Mouse (Mus musculus) forebrain, embryonic 14.5 days (tissue): Measurements from ENCODE around the gene Parvg. TPM values are rescaled to one million over a fixed set of nuclear protein-coding genes. Genes with fewer than 3 reads are reported as not detected.
"Not testable (repeated sequence)": the region's sequence is repeated elsewhere in the genome, so short reads cannot be mapped to it uniquely, and the experiment has no call there.

ENCODE experiments used
- ATAC-seq: fragments of 200-750 bp; cut with Nextera tagmentation; 2 replicates; pipeline ENCODE4 v1.8.0; 2017; ENCODE audit warnings: mild to moderate bottlenecking, moderate library complexity
- DNase-seq: peaks from one replicate; pipeline ENCODE4 v3.0.0-alpha.2; 2015; ENCODE audit warnings: low spot score
- H3K27ac ChIP-seq: fragments of 300-500 bp; sonication (generic); 2 replicates; pipeline ENCODE4 v1.5.1; 2014; ENCODE audit warnings: low read depth, mild to moderate bottlenecking, control low read depth, low read length, moderate library complexity
- H3K27me3 ChIP-seq: fragments of 300-500 bp; sonication (generic); replicated peaks from 2 replicates; pipeline ENCODE4 v1.6.1; 2014; ENCODE audit warnings: low read length, control low read depth, mixed read lengths; ENCODE audit not compliant: control insufficient read depth, insufficient read depth
- H3K36me3 ChIP-seq: fragments of 300-500 bp; sonication (generic); 2 replicates; pipeline ENCODE4 v1.6.1; 2014; ENCODE audit warnings: low read length, control low read depth; ENCODE audit not compliant: control insufficient read depth, insufficient read depth
- H3K4me1 ChIP-seq: fragments of 300-500 bp; sonication (generic); 2 replicates; pipeline ENCODE4 v1.6.1; 2014; ENCODE audit warnings: antibody characterized with exemption, low read length, control low read depth; ENCODE audit not compliant: control insufficient read depth, insufficient read depth
- H3K4me2 ChIP-seq: fragments of 300-500 bp; sonication (generic); 2 replicates; pipeline ENCODE4 v1.6.1; 2014; ENCODE audit warnings: mild to moderate bottlenecking, control low read depth, low read length
- H3K4me3 ChIP-seq: fragments of 300-500 bp; sonication (generic); 2 replicates; pipeline ENCODE4 v1.5.1; 2014; ENCODE audit warnings: low read depth, low read length, control low read depth
- H3K9ac ChIP-seq: fragments of 300-500 bp; sonication (generic); 2 replicates; pipeline ENCODE4 v1.6.1; 2014; ENCODE audit warnings: mild to moderate bottlenecking, low read length, control low read depth, moderate library complexity
- H3K9me3 ChIP-seq: fragments of 300-500 bp; sonication (generic); replicated peaks from 2 replicates; pipeline ENCODE4 v1.6.1; 2016; ENCODE audit warnings: low read length, control low read depth, mixed read lengths; ENCODE audit not compliant: control insufficient read depth
- WGBS: fragments of 180-500 bp; shearing (Covaris S2); extraction: QIAGEN DNeasy Blood & Tissue Kit; methylation state at CpG from one replicate; pipeline ENCODE4 v1.1.7; 2014; 5-methylcytosine and 5-hydroxymethylcytosine counted together
- polyA plus RNA-seq: library from polyadenylated mRNA; unstranded; fragments of >200 nt; fragmentation: Nextera tagmentation; extraction: Ambion mirVana; gene quantifications from 2 replicates; pipeline ENCODE4 v1.2.1, GENCODE M21; 2014

The Parvg gene
- polyA plus RNA-seq, 1 experiment from 2014 or later: 0.90 TPM

GRCm38 (mm10) chr15:84285453-84285852 is 38.4 kb upstream of the Parvg start:
- Histone ChIP-seq H3K27me3 (no peaks in the 10 kb centered on the region), H3K4me1 (no peaks in the 10 kb centered on the region), H3K36me3 (no peaks in the 10 kb centered on the region), H3K27ac (no peak overlapping the region), H3K9ac (no peak overlapping the region), H3K4me3 (no peak overlapping the region), H3K9me3 (no peaks in the 10 kb centered on the region), H3K4me2 (no peak overlapping the region)
- no peak for ATAC-seq
- WGBS: 83% methylated on average over 7 of the region's 7 CpGs
- no peak for DNase-seq

- not testable (repeated sequence) for H3K4me3 ChIP-seq, H3K9me3 ChIP-seq, ATAC-seq, H3K36me3 ChIP-seq, H3K9ac ChIP-seq, H3K4me2 ChIP-seq, DNase-seq, H3K27me3 ChIP-seq, H3K4me1 ChIP-seq, H3K27ac ChIP-seq
- WGBS: 86% methylated on average over 1 of the region's 1 CpGs
Measured at GRCm38 (mm10) chr15:84288953-84289352, 34.9 kb upstream of the Parvg start.

GRCm38 (mm10) chr15:84291097-84291496 is 32.7 kb upstream of the Parvg start:
- no peak overlapping the region for H3K4me3 ChIP-seq
- H3K4me2 ChIP-seq: no peak overlapping the region
- H3K4me1 ChIP-seq: no peaks in the 10 kb centered on the region
- H3K9ac ChIP-seq: no peak overlapping the region
- no peaks in the 10 kb centered on the region for H3K27me3 ChIP-seq
- no peak overlapping the region for H3K27ac ChIP-seq
- H3K36me3 ChIP-seq: no peaks in the 10 kb centered on the region
- WGBS: 92% methylated on average over 5 of the region's 5 CpGs
- no peak for ATAC-seq
- no peak for DNase-seq
- no peaks in the 10 kb centered on the region for H3K9me3 ChIP-seq

GRCm38 (mm10) chr15:84293590-84293989 is 30.2 kb upstream of the Parvg start:
- ATAC-seq: no peak

GRCm38 (mm10) chr15:84294391-84294790 is 29.4 kb upstream of the Parvg start:
- no peaks in the 10 kb centered on the region for H3K36me3 ChIP-seq
- DNase-seq (no peak), ATAC-seq (no peak)
- H3K4me2 ChIP-seq: no peak overlapping the region
- H3K27me3 ChIP-seq: no peaks in the 10 kb centered on the region
- no peak overlapping the region for H3K9ac ChIP-seq
- H3K9me3 ChIP-seq: no peaks in the 10 kb centered on the region
- H3K4me1 ChIP-seq: peaks cover 8% of the 10 kb centered on the region
- 29% methylated on average over 9 of the region's 9 CpGs for WGBS
- no peak overlapping the region for H3K4me3 ChIP-seq
- H3K27ac ChIP-seq: no peak overlapping the region

More at GRCm38 (mm10) chr15:84293590-84293989, 30.2 kb upstream of the Parvg start:
- Histone ChIP-seq H3K9ac (no peak overlapping the region), H3K4me2 (no peak overlapping the region), H3K27ac (no peak overlapping the region; the same call in 1 of the 2 replicates), H3K4me1 (peaks cover under 1% of the 10 kb centered on the region; the same call in 1 of the 2 replicates), H3K27me3 (no peaks in the 10 kb centered on the region), H3K36me3 (no peaks in the 10 kb centered on the region), H3K4me3 (no peak overlapping the region), H3K9me3 (no peaks in the 10 kb centered on the region)
- WGBS: 74% methylated on average over 12 of the region's 12 CpGs
- no peak for DNase-seq

- no peaks in the 10 kb centered on the region for H3K27me3 ChIP-seq
- H3K4me1 ChIP-seq: peaks cover 17% of the 10 kb centered on the region
- H3K4me3 ChIP-seq: no peak overlapping the region
- no peak overlapping the region for H3K27ac ChIP-seq
- no peak overlapping the region for H3K9ac ChIP-seq
- DNase-seq (no peak), ATAC-seq (no peak)
- no peaks in the 10 kb centered on the region for H3K36me3 ChIP-seq
- no peak overlapping the region for H3K4me2 ChIP-seq
- WGBS: 69% methylated on average over 10 of the region's 10 CpGs
- no peaks in the 10 kb centered on the region for H3K9me3 ChIP-seq
Measured at GRCm38 (mm10) chr15:84295225-84295624, 28.6 kb upstream of the Parvg start.

GRCm38 (mm10) chr15:84297454-84297853 is 26.4 kb upstream of the Parvg start:
- H3K4me3 ChIP-seq: no peak overlapping the region
- peaks cover 39% of the 10 kb centered on the region for H3K4me1 ChIP-seq
- H3K36me3 ChIP-seq: no peaks in the 10 kb centered on the region
- H3K9ac ChIP-seq: no peak overlapping the region
- H3K9me3 ChIP-seq: no peaks in the 10 kb centered on the region
- no peaks in the 10 kb centered on the region for H3K27me3 ChIP-seq
- no peak overlapping the region for H3K4me2 ChIP-seq
- DNase-seq: no peak
- 63% methylated on average over 8 of the region's 8 CpGs for WGBS
- ATAC-seq: no peak
- H3K27ac ChIP-seq: no peak overlapping the region

- 22% methylated on average over 13 of the region's 13 CpGs for WGBS
- no peaks in the 10 kb centered on the region for H3K27me3 ChIP-seq
- H3K9ac ChIP-seq: no peak overlapping the region
- no peaks in the 10 kb centered on the region for H3K36me3 ChIP-seq
- no peak for ATAC-seq
- no peaks in the 10 kb centered on the region for H3K9me3 ChIP-seq
- H3K4me1 ChIP-seq: peaks cover 52% of the 10 kb centered on the region
- peak overlapping the region; percentile 6; the same call in 1 of the 2 replicates for H3K27ac ChIP-seq
- H3K4me3 ChIP-seq: no peak overlapping the region
- peak; percentile 80 for DNase-seq
- H3K4me2 ChIP-seq: no peak overlapping the region
Measured at GRCm38 (mm10) chr15:84298804-84299370, 24.9 kb upstream of the Parvg start.

- Histone ChIP-seq H3K4me2 (no peak overlapping the region), H3K9me3 (no peaks in the 10 kb centered on the region), H3K9ac (no peak overlapping the region; the same call in 1 of the 2 replicates), H3K4me3 (no peak overlapping the region), H3K27me3 (no peaks in the 10 kb centered on the region), H3K36me3 (no peaks in the 10 kb centered on the region), H3K4me1 (peaks cover 53% of the 10 kb centered on the region), H3K27ac (peak overlapping the region; percentile 6; the same call in 1 of the 2 replicates)
- DNase-seq (peak; percentile 82), ATAC-seq (peak; percentile 13; the same call in 1 of the 2 replicates)
- 15% methylated on average over 9 of the region's 9 CpGs for WGBS
Measured at GRCm38 (mm10) chr15:84299662-84300333, 24.0 kb upstream of the Parvg start.
